Mouse (Mus musculus): ENCODE data around the gene Pglyrp3. TPM values are rescaled to one million over a fixed set of nuclear protein-coding genes. Genes with fewer than 3 reads are reported as not detected.
"Not testable (repeated sequence)": the region's sequence is repeated elsewhere in the genome, so short reads cannot be mapped to it uniquely, and the experiment has no call there.

Pglyrp3 gene
- not detected for total RNA-seq (2021)

DNA sequence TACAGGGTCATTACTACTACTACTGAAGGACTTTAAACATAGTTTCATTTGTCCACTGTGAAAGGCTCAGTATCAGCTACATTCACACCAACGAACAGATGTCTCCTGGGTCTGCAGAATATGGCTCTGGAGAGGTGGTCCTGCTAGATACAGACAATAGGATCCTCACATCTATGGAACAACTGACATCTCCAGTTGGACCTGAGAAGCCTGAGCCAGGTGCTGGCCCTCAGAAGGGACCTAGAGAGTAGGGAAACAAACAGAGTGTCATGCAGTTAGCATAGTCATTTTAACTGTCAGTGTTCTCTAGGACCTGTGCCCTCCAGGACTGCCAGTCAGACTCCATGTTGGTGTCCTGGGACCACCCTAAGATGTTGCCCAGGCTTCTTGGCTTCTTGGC lies at the start of gene Pglyrp3:
Gene Pglyrp3, plus strand, starts transcription at position 301 of the 400 bp plus-strand sequence.
- DNase-seq = no peak
- intact Hi-C loops (cut with DNase I) = no loop called here

DNA sequence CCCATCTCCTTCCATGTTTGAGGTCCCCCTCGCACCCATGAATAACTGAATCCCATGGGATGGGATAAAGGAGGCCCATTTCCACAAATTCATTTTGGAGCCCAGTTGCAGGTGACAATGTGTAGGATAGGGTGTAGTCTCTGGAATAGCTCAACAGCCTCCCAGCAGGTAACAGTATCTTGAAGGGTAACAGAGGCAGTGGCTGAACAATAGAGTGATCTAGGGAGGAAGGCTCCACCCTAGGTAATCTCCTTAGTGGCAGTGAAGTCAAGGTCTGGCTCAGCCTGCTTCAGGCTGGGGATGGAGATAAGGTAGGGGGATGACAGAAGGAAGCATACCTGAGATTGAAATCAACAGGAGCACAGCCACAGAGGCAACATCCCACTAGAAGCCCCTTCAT lies 3.4 kb upstream of the Pglyrp3 start:
- intact Hi-C loops (cut with DNase I) = no loop called here
- DNase-seq = no peak

DNA sequence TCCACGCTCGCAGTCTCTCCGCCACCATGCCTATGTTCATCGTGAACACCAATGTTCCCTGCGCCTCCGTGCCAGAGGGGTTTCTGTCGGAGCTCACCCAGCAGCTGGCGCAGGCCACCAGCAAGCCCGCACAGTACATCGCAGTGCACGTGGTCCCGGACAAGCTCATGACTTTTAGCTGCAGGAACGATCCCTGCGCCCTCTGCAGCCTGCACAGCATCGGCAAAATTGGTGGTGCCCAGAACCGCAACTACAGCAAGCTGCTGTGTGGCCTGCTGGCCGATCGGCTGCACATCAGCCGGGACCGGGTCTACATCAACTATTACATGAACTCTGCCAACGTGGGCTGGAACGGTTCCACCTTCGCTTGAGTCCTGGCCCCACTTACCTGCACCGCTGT lies 10.2 kb downstream of the Pglyrp3 start:
- DNase-seq; intact Hi-C loops (cut with DNase I): not testable (repeated sequence)

DNA sequence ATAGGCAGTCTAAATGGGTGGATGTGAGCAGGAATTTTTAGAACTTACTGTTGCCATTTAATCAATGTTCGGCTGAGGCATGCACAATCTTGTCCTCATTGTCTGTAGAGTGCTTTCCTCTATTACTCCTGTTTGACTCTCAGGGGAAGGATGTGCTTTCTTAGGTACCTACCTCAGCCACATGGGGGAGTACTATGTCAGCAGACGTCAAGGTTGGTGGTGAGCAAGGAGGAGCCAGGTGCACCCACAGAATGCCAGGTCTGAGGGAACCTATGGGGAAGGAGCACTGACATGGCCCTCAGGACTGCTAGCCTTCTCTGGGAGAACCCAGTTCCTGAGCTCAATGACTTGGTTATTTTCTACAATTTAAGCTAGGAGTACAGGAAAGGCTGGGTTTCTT lies 18.8 kb downstream of the Pglyrp3 start:
- no peak for DNase-seq
- intact Hi-C loops (cut with DNase I) = no loop called here

DNA sequence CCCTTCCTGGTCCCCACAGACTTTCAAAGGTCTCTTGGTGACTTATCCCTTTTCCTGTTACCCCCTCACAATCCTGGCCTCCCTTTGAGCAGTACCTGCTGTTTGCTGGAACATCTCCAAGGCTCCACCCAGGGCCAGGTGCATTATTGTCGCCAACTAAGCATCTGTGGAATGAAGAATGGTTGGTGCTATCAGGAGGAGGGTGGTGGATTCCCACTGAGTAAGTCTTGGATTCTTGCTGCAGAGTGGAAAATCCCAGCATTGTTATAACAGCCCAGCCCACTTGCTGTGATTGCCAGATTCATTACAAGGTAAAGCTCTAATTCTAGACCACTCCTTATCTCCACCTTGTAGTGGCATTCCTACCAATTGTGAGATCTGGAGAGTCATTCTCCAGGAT lies 19.5 kb downstream of the Pglyrp3 start:
- DNase-seq = no peak
- intact Hi-C loops (cut with DNase I) = no loop called here

DNA sequence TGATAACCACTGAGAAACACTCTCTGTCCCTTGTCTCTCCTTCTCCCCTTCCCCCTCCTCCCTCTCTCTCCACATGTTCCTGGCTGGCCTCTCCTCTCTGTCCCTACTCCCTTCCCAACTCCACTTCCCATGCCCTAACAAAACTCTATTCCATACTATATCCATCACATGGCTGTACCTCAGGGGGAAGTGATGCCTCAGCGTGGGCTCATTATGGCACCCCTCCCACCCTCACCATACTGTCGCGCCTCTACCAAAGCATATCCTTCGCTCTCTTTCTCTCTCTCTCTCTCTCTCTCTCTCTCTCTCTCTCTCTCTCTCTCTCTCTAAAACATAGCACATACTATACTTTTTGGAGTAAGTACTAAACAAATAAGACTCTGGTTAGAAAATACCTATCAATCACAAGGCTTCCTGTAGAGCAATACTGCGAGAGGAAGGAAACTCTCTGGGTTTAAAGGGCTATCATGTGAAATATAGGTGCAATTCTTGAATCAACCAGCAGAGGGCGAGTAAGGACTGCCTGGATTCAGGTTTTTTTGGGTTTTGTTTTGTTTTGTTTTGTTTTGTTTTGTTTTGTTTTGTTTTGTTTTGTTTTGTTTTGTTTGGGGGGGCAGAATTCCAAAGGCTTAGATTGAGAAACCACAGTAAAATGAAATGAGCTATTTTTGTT lies 36.1 kb downstream of the Pglyrp3 start:
- DNase-seq = peak; percentile 11 to 59
- intact Hi-C loops (cut with DNase I) = loop anchor here (1.0 kb wide), 1 partner anchor 56 kb away; no protein-coding TSS in a partner anchor

DNA sequence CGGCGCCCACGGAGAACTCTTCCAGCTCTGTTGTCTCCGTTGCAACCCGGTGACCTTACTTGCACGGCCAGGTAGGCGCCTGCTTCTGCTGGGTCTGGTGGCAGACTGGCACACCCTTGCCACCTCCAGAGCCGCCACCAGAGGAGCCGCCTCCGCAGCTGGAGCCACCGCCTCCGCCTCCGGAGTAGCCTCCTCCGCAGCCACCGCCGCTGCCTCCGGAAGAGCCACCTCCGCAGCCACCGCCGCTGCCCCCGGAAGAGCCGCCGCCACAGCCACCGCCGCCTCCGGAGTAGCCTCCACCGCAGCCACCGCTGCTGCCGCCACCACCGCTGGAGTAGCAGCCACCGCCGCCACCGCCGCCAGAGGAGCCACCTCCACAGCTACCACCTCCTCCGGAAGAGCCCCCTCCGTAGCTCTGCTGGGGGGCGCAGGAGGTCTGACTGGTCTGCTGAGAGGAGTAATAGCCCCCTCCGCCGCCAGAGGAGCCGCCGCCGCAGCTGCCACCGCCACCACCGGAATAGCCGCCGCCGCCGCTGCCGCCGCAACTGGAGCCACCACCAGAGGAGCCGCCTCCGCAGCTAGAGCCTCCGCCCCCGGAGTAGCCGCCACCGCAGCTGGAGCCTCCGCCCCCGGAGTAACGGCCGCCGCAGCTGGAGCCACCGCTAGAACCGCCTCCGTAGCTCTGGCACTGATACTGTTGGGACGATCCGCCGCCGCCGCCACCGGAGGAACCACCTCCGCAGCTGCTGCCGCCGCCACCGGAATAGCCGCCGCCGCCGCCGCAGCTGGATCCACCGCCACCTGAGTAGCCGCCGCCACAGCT lies 66.3 kb downstream of the Pglyrp3 start:
- intact Hi-C loops (cut with DNase I) = no loop called here
- peak; percentile 71 to 73 for DNase-seq

Small RNA genes lying within 50 kb of the gene (microRNA-seq; reads per million reads assigned to microRNA genes)
- gene Gm23697 (0 reads per million in 2 experiments), gene Gm25145 (0 reads per million in 2 experiments)

Other genes starting within 250 kb of the Pglyrp3 start
- gene Lor, start 68.6 kb downstream of the Pglyrp3 start, total RNA-seq (2021) = not detected
- gene Prr9, start 109.4 kb downstream of the Pglyrp3 start, total RNA-seq (2021) = not detected
- not detected for gene Lelp1, start 128.2 kb downstream of the Pglyrp3 start, total RNA-seq (2021)
- not detected for gene Sprr2a1, start 201.2 kb downstream of the Pglyrp3 start, total RNA-seq (2021)
- gene Sprr2a2, start 201.3 kb downstream of the Pglyrp3 start, total RNA-seq (2021) = 1 to 10 TPM; 2.6 to 3.4 TPM